Mouse (Mus musculus) brain, embryonic 14.5 days (tissue): ENCODE measurements around the gene Tsr1.

Experiments
- CTCF ChIP-seq: fragments of 200-500 bp; IDR thresholded peaks from 2 replicates; pipeline ENCODE4 v1.5.1; 2012; ENCODE audit warnings: inconsistent platforms, mild to moderate bottlenecking, moderate library complexity, borderline replicate concordance; ENCODE audit not compliant: insufficient read depth, insufficient read length; ENCODE audit errors: extremely low read depth
- POLR2A ChIP-seq: fragments of 200-500 bp; IDR thresholded peaks from 2 replicates; pipeline ENCODE4 v1.6.1; 2012; ENCODE audit warnings: mild to moderate bottlenecking, inconsistent platforms, borderline replicate concordance; ENCODE audit not compliant: poor library complexity, insufficient read depth, insufficient read length, severe bottlenecking; ENCODE audit errors: extremely low read depth

DNA sequence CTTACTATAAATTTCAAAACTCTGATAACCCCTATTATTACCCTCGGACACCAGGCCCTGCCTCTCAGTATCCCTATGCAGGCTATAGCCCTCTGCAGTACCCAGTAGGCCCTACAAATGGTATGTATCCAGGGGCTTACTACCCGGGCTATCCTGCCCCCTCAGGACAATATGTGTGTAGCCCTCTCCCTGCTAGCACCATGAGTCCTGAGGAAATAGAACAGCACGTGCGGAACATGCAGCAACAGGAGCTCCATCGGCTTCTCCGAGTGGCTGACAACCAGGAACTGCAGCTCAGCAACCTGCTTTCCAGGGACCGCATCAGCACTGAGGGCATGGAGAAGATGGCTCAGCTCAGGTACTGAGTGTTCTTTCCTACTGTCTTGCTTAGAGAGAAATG lies 32.5 kb downstream of the Tsr1 start:
- TF ChIP-seq CTCF (no peak), POLR2A (no peak)
